In genomic region chr17:36178938-36179337, GRCm38 (mm10) we compare ENCODE assay signal across 11 mouse cellular contexts. TPM values are rescaled to one million over a fixed set of nuclear protein-coding genes. Genes with fewer than 3 reads are reported as not detected.
DNase-seq lines count a peak whose midpoint lies in the region; ATAC-seq and TF ChIP-seq lines count a peak whose summit lies in the region.
"Not testable (repeated sequence)": the region's sequence is repeated elsewhere in the genome, so short reads cannot be mapped to it uniquely, and the experiment has no call there.
"Had no signal": no experiment of that assay in that cellular context is flagged by ENCODE, and none has a peak within 500 bp of the region (broad histone marks: within the 10 kb centered on the region; RNA-seq: fewer than 3 reads in every experiment).

No protein-coding gene starts in this region.

- WGBS in hindbrain, embryonic 12.5 days, result under 1% methylated on average over 40 of the region's 40 CpGs
- under 1% methylated on average over 40 of the region's 40 CpGs for WGBS in lung, adult 2 months
- 0% methylated on average over 33 of the region's 40 CpGs for WGBS in stomach, postnatal 0 days

- H3K4me1 ChIP-seq in hindbrain, embryonic 12.5 days; lung, adult 2 months (ENCODE audit: control insufficient read depth, insufficient read depth, low read length); stomach, postnatal 0 days (replicated peaks; ENCODE audit: control insufficient read depth, insufficient read depth): not testable (repeated sequence)

- not testable (repeated sequence) for H3K27ac ChIP-seq in hindbrain, embryonic 12.5 days; stomach, postnatal 0 days (replicated peaks)

- H3K9me3 ChIP-seq in hindbrain, embryonic 12.5 days (replicated peaks); stomach, postnatal 0 days (ENCODE audit: control insufficient read depth, low read length): not testable (repeated sequence)

- peak; percentile 73 for DNase-seq in CD4-positive, CD25-positive, alpha-beta regulatory T cell, adult 2 months (ENCODE audit: low read depth, low spot score)
- DNase-seq in embryo, embryonic 11 days, result peak; percentile 62
- peak; percentile 23 for DNase-seq in kidney, postnatal 10 days
- DNase-seq in lung, adult 2 months, result peak; percentile 23
- peak; percentile 65 for DNase-seq in naive thymus-derived CD4-positive, alpha-beta T cell, adult 2 months (ENCODE audit: low read depth)
- peak; percentile 45 for DNase-seq in stomach, postnatal 0 days (ENCODE audit: low spot score)

- ATAC-seq in granulocyte monocyte progenitor cell, adult 5-6 weeks (replicated peaks; ENCODE audit: poor library complexity, severe bottlenecking), result peak; percentile 78
- not testable (repeated sequence) for ATAC-seq in hindbrain, embryonic 12.5 days (ENCODE audit: low FRiP score)
- 0 out of 2 replicates have a peak, but pooled peaks have one; percentile 18 for ATAC-seq in stomach, postnatal 0 days (ENCODE audit: low FRiP score, low TSS enrichment)

- TF ChIP-seq EP300 in stomach, postnatal 0 days (optimal IDR thresholded peaks at IDR 0.05), result not testable (repeated sequence)

- peak overlapping the region; percentile 58 for H3K4me2 ChIP-seq in hindbrain, embryonic 12.5 days (replicated peaks)
- peak overlapping the region; percentile 53 for H3K4me2 ChIP-seq in stomach, postnatal 0 days (replicated peaks; ENCODE audit: low read depth)

- not testable (repeated sequence) for TF ChIP-seq CTCF in lung, adult 2 months (IDR thresholded peaks at IDR 0.05; ENCODE audit: insufficient read depth, low read length)
- peak; percentile 32; the same call in 1 of the 2 replicates for TF ChIP-seq CTCF in stomach, postnatal 0 days (IDR thresholded peaks at IDR 0.05; ENCODE audit: low read depth)

- H3K9ac ChIP-seq in hindbrain, embryonic 12.5 days; stomach, postnatal 0 days (ENCODE audit: low read length): not testable (repeated sequence)

- not testable (repeated sequence) for H3K36me3 ChIP-seq in hindbrain, embryonic 12.5 days; stomach, postnatal 0 days (ENCODE audit: control insufficient read depth, insufficient read depth, low read length)

- peak overlapping the region; percentile 35 for H3K4me3 ChIP-seq in hindbrain, embryonic 12.5 days
- H3K4me3 ChIP-seq in lung, adult 2 months (replicated peaks; ENCODE audit: extremely low read depth, low read depth, low read length), result not testable (repeated sequence)
- H3K4me3 ChIP-seq in stomach, postnatal 0 days (ENCODE audit: low read depth, low read length), result peak overlapping the region; percentile 33

- H3K27me3 ChIP-seq in hindbrain, embryonic 12.5 days, result peaks cover 35% of the 10 kb centered on the region
- not testable (repeated sequence) for H3K27me3 ChIP-seq in stomach, postnatal 0 days (ENCODE audit: control insufficient read depth, insufficient read depth, low read length)

- TF ChIP-seq POLR2A in lung, adult 2 months (IDR thresholded peaks at IDR 0.05; ENCODE audit: borderline replicate concordance, extremely low read depth, low read depth, low read length), result not testable (repeated sequence)

RNA-seq across cellular contexts. Expression of gene Gm8909, which starts 10.6 kb away (rescaled TPM):
- total RNA-seq in granulocyte monocyte progenitor cell, adult 5-6 weeks (2014; fragmentation: Nextera tagmentation), result not detected in 2 replicates
- not detected in 2 replicates for total RNA-seq in granulocyte monocyte progenitor cell, adult 5-6 weeks (2017)
- not detected in 2 replicates for polyA plus RNA-seq in hindbrain, embryonic 12.5 days (2016; fragmentation: Nextera tagmentation; extraction: Ambion mirVana)
- polyA plus RNA-seq in lung, adult 2 months (2012; rRNA removed), result 0.62 and 1.2 TPM in 2 replicates
- polyA plus RNA-seq in stomach, postnatal 0 days (2015; fragmentation: Nextera tagmentation; extraction: Ambion mirVana), result 0.16 and 0.22 TPM in 2 replicates
- total RNA-seq: left cerebral cortex, adult 2 months had no signal
- polyA plus RNA-seq: C2C12; frontal cortex, adult 2 months had no signal

RNA-seq across cellular contexts. Expression of gene H2-T3, which starts 11.1 kb away (rescaled TPM):
- total RNA-seq in granulocyte monocyte progenitor cell, adult 5-6 weeks (2014; fragmentation: Nextera tagmentation), result not detected in 2 replicates
- total RNA-seq in granulocyte monocyte progenitor cell, adult 5-6 weeks (2017), result not detected in 2 replicates
- not detected in 2 replicates for polyA plus RNA-seq in hindbrain, embryonic 12.5 days (2016; fragmentation: Nextera tagmentation; extraction: Ambion mirVana)
- 0.05 TPM in 1 of 2 replicates, not detected in the other for polyA plus RNA-seq in lung, adult 2 months (2012; rRNA removed)
- polyA plus RNA-seq in stomach, postnatal 0 days (2015; fragmentation: Nextera tagmentation; extraction: Ambion mirVana), result 0.04 TPM in 1 of 2 replicates, not detected in the other
- total RNA-seq: left cerebral cortex, adult 2 months had no signal
- polyA plus RNA-seq: C2C12; frontal cortex, adult 2 months had no signal

RNA-seq across cellular contexts. Expression of gene Gm7030, which starts 49.7 kb away (rescaled TPM):
- not detected in 2 replicates for total RNA-seq in granulocyte monocyte progenitor cell, adult 5-6 weeks (2014; fragmentation: Nextera tagmentation)
- not detected in 2 replicates for total RNA-seq in granulocyte monocyte progenitor cell, adult 5-6 weeks (2017)
- polyA plus RNA-seq in hindbrain, embryonic 12.5 days (2016; fragmentation: Nextera tagmentation; extraction: Ambion mirVana), result not detected in 2 replicates
- not detected in 2 replicates for polyA plus RNA-seq in lung, adult 2 months (2012; rRNA removed)
- not detected in 2 replicates for polyA plus RNA-seq in stomach, postnatal 0 days (2015; fragmentation: Nextera tagmentation; extraction: Ambion mirVana)
- total RNA-seq: left cerebral cortex, adult 2 months had no signal
- polyA plus RNA-seq: C2C12; frontal cortex, adult 2 months had no signal

RNA-seq across cellular contexts. Expression of gene Gm19684, which starts 57.5 kb away (rescaled TPM):
- total RNA-seq in granulocyte monocyte progenitor cell, adult 5-6 weeks (2014; fragmentation: Nextera tagmentation), result 0.58 TPM in 1 of 2 replicates, not detected in the other
- total RNA-seq in granulocyte monocyte progenitor cell, adult 5-6 weeks (2017), result not detected in 2 replicates
- polyA plus RNA-seq in hindbrain, embryonic 12.5 days (2016; fragmentation: Nextera tagmentation; extraction: Ambion mirVana), result not detected in 2 replicates
- polyA plus RNA-seq in lung, adult 2 months (2012; rRNA removed), result 0.22 and 0.29 TPM in 2 replicates
- not detected in 2 replicates for polyA plus RNA-seq in stomach, postnatal 0 days (2015; fragmentation: Nextera tagmentation; extraction: Ambion mirVana)
- total RNA-seq: left cerebral cortex, adult 2 months had no signal
- polyA plus RNA-seq: C2C12 had no signal

Comparison
In these comparisons a context has a peak if more than half of its experiments do, and no peak if none do; other contexts are left out.
1. DNase-seq: peak in every context shown above with its lines; median percentile 73 in CD4-positive, CD25-positive, alpha-beta regulatory T cell, adult 2 months; 65 in naive thymus-derived CD4-positive, alpha-beta T cell, adult 2 months; 62 in embryo, embryonic 11 days; 45 in stomach, postnatal 0 days; 23 in kidney, postnatal 10 days; 23 in lung, adult 2 months.